ENCODE assay signal across 8 mouse cellular contexts in the genomic region with DNA sequence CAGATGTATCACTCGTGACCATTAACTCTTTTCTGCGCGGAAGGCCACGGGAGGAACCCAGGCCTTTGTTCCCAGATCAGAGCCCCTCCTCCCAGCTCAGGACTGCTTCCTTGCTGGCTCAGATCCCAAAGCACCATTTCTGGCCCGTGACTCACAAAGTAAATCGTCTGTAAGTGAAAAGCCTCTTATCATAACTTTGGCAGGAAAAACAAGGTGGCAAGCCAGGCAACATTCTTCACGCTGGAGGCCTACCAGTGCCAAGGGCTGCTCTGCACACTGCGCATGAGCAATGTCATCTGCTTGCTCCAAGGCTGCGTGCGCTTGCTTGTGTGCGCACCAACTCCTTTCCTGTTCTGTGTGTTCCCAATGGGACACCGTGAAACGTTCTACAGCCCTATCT. TPM values are rescaled to one million over a fixed set of nuclear protein-coding genes. Genes with fewer than 3 reads are reported as not detected.
A peak's percentile ranks its signal among the peaks of the same experiment; 100 is the strongest.
DNase-seq lines count a peak whose midpoint lies in the region; ATAC-seq and TF ChIP-seq lines count a peak whose summit lies in the region.

No protein-coding gene starts in this region.

- H3K9me3 ChIP-seq in forebrain, embryonic 14.5 days (replicated peaks; ENCODE audit: control insufficient read depth, low read length), result no peaks in the 10 kb centered on the region
- no peaks in the 10 kb centered on the region for H3K9me3 ChIP-seq in heart, postnatal 0 days (replicated peaks; ENCODE audit: control insufficient read depth, low read length)

- peak overlapping the region; percentile 50 for H3K27ac ChIP-seq in forebrain, embryonic 14.5 days (ENCODE audit: low read depth, low read length)
- peak overlapping the region; percentile 94 for H3K27ac ChIP-seq in heart, postnatal 0 days (ENCODE audit: low read depth)
- peak overlapping the region; percentile 73 for H3K27ac ChIP-seq in layer of hippocampus, adult 2 months

- ATAC-seq in forebrain, embryonic 14.5 days, result peak; percentile 32; the same call in 1 of the 2 replicates
- ATAC-seq in heart, postnatal 0 days (ENCODE audit: insufficient read depth, low read depth), result peak; percentile 89

- no peaks in the 10 kb centered on the region for H3K79me2 ChIP-seq in C2C12 (ENCODE audit: control insufficient read depth, insufficient read depth)

- no peak overlapping the region for H3K9ac ChIP-seq in forebrain, embryonic 14.5 days (ENCODE audit: low read length)
- H3K9ac ChIP-seq in heart, postnatal 0 days (replicated peaks; ENCODE audit: low read depth, low read length), result no peak overlapping the region

- WGBS in forebrain, embryonic 14.5 days, result 39% methylated on average over 13 of the region's 13 CpGs
- WGBS in heart, postnatal 0 days, result 7% methylated on average over 13 of the region's 13 CpGs

- H3K27me3 ChIP-seq in C2C12 (ENCODE audit: control insufficient read depth, insufficient read depth, insufficient read length), result no peaks in the 10 kb centered on the region
- H3K27me3 ChIP-seq in forebrain, embryonic 14.5 days (replicated peaks; ENCODE audit: control insufficient read depth, insufficient read depth, low read length), result no peaks in the 10 kb centered on the region
- H3K27me3 ChIP-seq in heart, postnatal 0 days (ENCODE audit: control insufficient read depth, insufficient read depth, low read length), result no peaks in the 10 kb centered on the region

- DNase-seq in adrenal gland, adult 18-20 months (ENCODE audit: low spot score in 2 of 2), result peak; percentile 60 to 62
- DNase-seq in forebrain, embryonic 14.5 days (ENCODE audit: low spot score), result peak; percentile 94
- DNase-seq in heart, postnatal 0 days (ENCODE audit: low spot score), result peak; percentile 98
- DNase-seq in layer of hippocampus, adult 2 months (ENCODE audit: low spot score in 2 of 2), result peak; percentile 65 to 75
- DNase-seq in lung, postnatal 25 days (ENCODE audit: low spot score), result peak; percentile 97
- peak; percentile 85 for DNase-seq in testis, postnatal 10 days (ENCODE audit: low spot score)
- no peak for DNase-seq in thymus, postnatal 36 days

- H3K4me2 ChIP-seq in forebrain, embryonic 14.5 days (ENCODE audit: low read length), result 0 out of 2 replicates have a peak overlapping the region, but pooled peaks have one; percentile 7
- peak overlapping the region; percentile 46; the same call in 1 of the 2 replicates for H3K4me2 ChIP-seq in heart, postnatal 0 days (ENCODE audit: low read depth, low read length)

- H3K4me1 ChIP-seq in forebrain, embryonic 14.5 days (ENCODE audit: control insufficient read depth, insufficient read depth, low read length), result no peaks in the 10 kb centered on the region
- peaks cover 21% of the 10 kb centered on the region for H3K4me1 ChIP-seq in heart, postnatal 0 days (ENCODE audit: control insufficient read depth, insufficient read depth)

- H3K79me3 ChIP-seq in C2C12 (ENCODE audit: low read depth), result no peaks in the 10 kb centered on the region

- H3K36me3 ChIP-seq in C2C12 (ENCODE audit: control insufficient read depth, insufficient read depth), result no peaks in the 10 kb centered on the region
- H3K36me3 ChIP-seq in forebrain, embryonic 14.5 days (ENCODE audit: control insufficient read depth, insufficient read depth, low read length), result no peaks in the 10 kb centered on the region
- no peaks in the 10 kb centered on the region for H3K36me3 ChIP-seq in heart, postnatal 0 days (replicated peaks; ENCODE audit: control insufficient read depth, insufficient read depth, low read length)

- peak overlapping the region; percentile 7 for H3K4me3 ChIP-seq in C2C12 (ENCODE audit: insufficient read depth, poor library complexity, severe bottlenecking)
- H3K4me3 ChIP-seq in forebrain, embryonic 14.5 days (ENCODE audit: low read depth, low read length), result no peak overlapping the region
- H3K4me3 ChIP-seq in heart, postnatal 0 days (ENCODE audit: low read depth, low read length), result 0 out of 2 replicates have a peak overlapping the region, but pooled peaks have one; percentile 5
- peak overlapping the region; percentile 7; the same call in 1 of the 2 replicates for H3K4me3 ChIP-seq in layer of hippocampus, adult 2 months

- TF ChIP-seq CTCF in C2C12 (IDR thresholded peaks at IDR 0.05; ENCODE audit: control insufficient read depth, insufficient read depth, insufficient read length), result no peak
- no peak; the same call in 1 of the 2 replicates for TF ChIP-seq CTCF in heart, postnatal 0 days (IDR thresholded peaks at IDR 0.05; ENCODE audit: low read depth)
- TF ChIP-seq CTCF in layer of hippocampus, adult 2 months (conservative IDR thresholded peaks at IDR 0.05), result no peak

- TF ChIP-seq EP300 in heart, postnatal 0 days (IDR thresholded peaks at IDR 0.05; ENCODE audit: low read depth), result peak; percentile 94

- no peak overlapping the region for H3ac ChIP-seq in C2C12 (ENCODE audit: control insufficient read depth, insufficient read length, low read depth)

TF ChIP-seq in C2C12, 6 proteins besides CTCF, POLR2A, EP300 and RAD21:
- TF ChIP-seq MAX (IDR thresholded peaks at IDR 0.05) (no peak), USF1 (IDR thresholded peaks at IDR 0.05; ENCODE audit: low read depth) (peak; percentile 38), FOSL1 (IDR thresholded peaks at IDR 0.05; ENCODE audit: insufficient read depth, low read length, poor library complexity, severe bottlenecking) (peak; percentile 5), MYOG (IDR thresholded peaks at IDR 0.05; ENCODE audit: control insufficient read depth, extremely low read depth, insufficient read length) (no peak), MYOD1 (IDR thresholded peaks at IDR 0.05; ENCODE audit: control insufficient read depth, insufficient read length, low read depth) (no peak)

RNA-seq across cellular contexts. Expression of a gene that starts 12.1 kb away (rescaled TPM):
- polyA plus RNA-seq in C2C12 (2012; fragmentation: generic; extraction: Trizol), result 24.0 TPM
- 10 to 100 TPM; 12.8 to 13.0 TPM for total RNA-seq in adrenal gland, adult 18-20 months (2021)
- 4.8 and 5.6 TPM in 2 replicates for polyA plus RNA-seq in forebrain, embryonic 14.5 days (2014; fragmentation: Nextera tagmentation; extraction: Ambion mirVana)
- 2.3 and 5.1 TPM in 2 replicates for total RNA-seq in heart, postnatal 0 days (2014; rRNA removed; ENCODE audit: low replicate concordance)
- polyA plus RNA-seq in heart, postnatal 0 days (2015; fragmentation: Nextera tagmentation; extraction: Ambion mirVana), result 6.3 and 6.6 TPM in 2 replicates
- 1 to 10 TPM; 5.5 to 5.8 TPM for total RNA-seq in layer of hippocampus, adult 2 months (2021)

RNA-seq across cellular contexts. Expression of a gene that starts 44.8 kb away (rescaled TPM):
- 68.3 TPM for polyA plus RNA-seq in C2C12 (2012; fragmentation: generic; extraction: Trizol)
- 10 to 100 TPM; 41.0 to 43.1 TPM for total RNA-seq in adrenal gland, adult 18-20 months (2021)
- polyA plus RNA-seq in forebrain, embryonic 14.5 days (2014; fragmentation: Nextera tagmentation; extraction: Ambion mirVana), result 18.1 and 29.1 TPM in 2 replicates
- total RNA-seq in heart, postnatal 0 days (2014; rRNA removed; ENCODE audit: low replicate concordance), result 47.3 and 51.8 TPM in 2 replicates
- polyA plus RNA-seq in heart, postnatal 0 days (2015; fragmentation: Nextera tagmentation; extraction: Ambion mirVana), result 24.9 and 25.6 TPM in 2 replicates
- total RNA-seq in layer of hippocampus, adult 2 months (2021), result 100 to 1,000 TPM; 336 to 347 TPM

RNA-seq across cellular contexts. Expression of a gene that starts 45.3 kb away (rescaled TPM):
- not detected for polyA plus RNA-seq in C2C12 (2012; fragmentation: generic; extraction: Trizol)
- under 1 TPM; 0.32 to 0.89 TPM for total RNA-seq in adrenal gland, adult 18-20 months (2021)
- polyA plus RNA-seq in forebrain, embryonic 14.5 days (2014; fragmentation: Nextera tagmentation; extraction: Ambion mirVana), result not detected in 2 replicates
- 1.9 and 8.7 TPM in 2 replicates for total RNA-seq in heart, postnatal 0 days (2014; rRNA removed; ENCODE audit: low replicate concordance)
- polyA plus RNA-seq in heart, postnatal 0 days (2015; fragmentation: Nextera tagmentation; extraction: Ambion mirVana), result not detected in 2 replicates
- total RNA-seq in layer of hippocampus, adult 2 months (2021), result 10 to 100 TPM; 11.9 to 22.4 TPM

Comparison
In these comparisons a context has a peak if more than half of its experiments do, and no peak if none do; other contexts are left out.
1. DNase-seq: peak in adrenal gland, adult 18-20 months (2 of 2), forebrain, embryonic 14.5 days (single experiment), heart, postnatal 0 days (single experiment), layer of hippocampus, adult 2 months (2 of 2), lung, postnatal 25 days (single experiment) and testis, postnatal 10 days (single experiment); none in thymus, postnatal 36 days (0 of 2).
2. Peak in every context shown above with its lines, with median percentiles within 50 percentile points of each other: H3K27ac ChIP-seq.